Comparison of ENCODE assay signal across 7 mouse cellular contexts in the genomic region with DNA sequence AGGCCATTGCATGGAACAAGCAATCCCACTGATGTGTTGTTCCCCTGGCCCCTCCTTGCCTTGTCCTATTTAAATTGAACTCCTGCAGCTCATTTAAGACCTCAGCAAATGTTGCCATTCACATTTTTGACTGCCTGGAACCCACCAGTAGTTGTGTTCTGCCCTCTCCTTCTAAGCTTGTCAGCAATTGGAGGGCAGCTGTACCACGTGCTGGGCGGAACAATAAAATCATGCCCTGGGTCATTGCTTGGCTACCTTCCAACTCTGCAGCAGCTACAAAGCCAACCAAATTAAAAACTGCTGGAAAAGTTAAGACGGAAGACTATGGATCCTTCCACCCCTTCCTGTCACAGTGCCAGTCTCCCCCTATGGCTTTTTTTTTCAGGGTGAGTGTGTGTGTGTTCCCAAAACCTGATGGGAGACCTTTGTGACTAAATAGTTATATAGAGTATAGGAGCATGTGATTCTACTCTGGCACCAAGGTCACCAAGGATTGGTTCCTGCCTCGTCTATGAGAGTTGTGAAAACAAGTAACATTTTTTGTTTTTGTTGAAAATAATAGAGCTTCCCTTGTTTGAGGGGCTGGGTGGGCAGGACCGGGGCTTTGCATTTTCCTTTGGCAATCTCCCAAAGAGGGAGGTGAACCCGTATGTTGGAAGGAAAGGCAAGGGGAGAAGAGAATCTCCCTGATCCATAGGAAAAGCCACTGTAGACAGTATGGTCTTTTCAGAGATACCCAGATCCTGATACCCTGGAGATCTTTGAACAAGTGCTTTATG.
A peak's percentile ranks its signal among the peaks of the same experiment; 100 is the strongest.
DNase-seq lines count a peak whose midpoint lies in the region; ATAC-seq and TF ChIP-seq lines count a peak whose summit lies in the region.

No protein-coding gene starts in this region.

- H3K9ac ChIP-seq in lung, embryonic 14.5 days = no peak overlapping the region
- H3K9ac ChIP-seq in heart, embryonic 13.5 days = no peak overlapping the region
- no peak overlapping the region for H3K9ac ChIP-seq in kidney, embryonic 16.5 days (replicated peaks; ENCODE audit: low read length)

- peak; percentile 69 for ATAC-seq in lung, embryonic 14.5 days (ENCODE audit: insufficient read depth)
- no peak for ATAC-seq in heart, embryonic 13.5 days (ENCODE audit: extremely low read depth, insufficient number of reproducible peaks, low FRiP score, low TSS enrichment)
- peak; percentile 21; the same call in 1 of the 2 replicates for ATAC-seq in kidney, embryonic 16.5 days (ENCODE audit: low FRiP score, low TSS enrichment)
- ATAC-seq in megakaryocyte progenitor cell, adult 5-6 weeks (replicated peaks; ENCODE audit: poor library complexity) = no peak

- H3K27ac ChIP-seq in lung, embryonic 14.5 days (ENCODE audit: low read depth) = peak overlapping the region; percentile 42; the same call in 1 of the 2 replicates
- peak overlapping the region; percentile 41 for H3K27ac ChIP-seq in heart, embryonic 13.5 days (replicated peaks)
- H3K27ac ChIP-seq in kidney, embryonic 16.5 days (ENCODE audit: low read length) = peak overlapping the region; percentile 35

- H3K4me1 ChIP-seq in lung, embryonic 14.5 days (ENCODE audit: insufficient read depth) = 0 out of 2 replicates have a peak, but pooled peaks cover 8% of the 10 kb centered on the region
- peaks cover 52% of the 10 kb centered on the region for H3K4me1 ChIP-seq in heart, embryonic 13.5 days
- peaks cover 29% of the 10 kb centered on the region for H3K4me1 ChIP-seq in kidney, embryonic 16.5 days (ENCODE audit: insufficient read depth, low read length)

- 26% methylated on average over 6 of the region's 6 CpGs for WGBS in lung, embryonic 14.5 days
- WGBS in heart, embryonic 13.5 days = 40% methylated on average over 6 of the region's 6 CpGs
- WGBS in kidney, embryonic 16.5 days = 31% methylated on average over 6 of the region's 6 CpGs

- no peaks in the 10 kb centered on the region for H3K27me3 ChIP-seq in lung, embryonic 14.5 days (ENCODE audit: insufficient read depth, low read length)
- H3K27me3 ChIP-seq in heart, embryonic 13.5 days (replicated peaks) = no peaks in the 10 kb centered on the region
- H3K27me3 ChIP-seq in kidney, embryonic 16.5 days (ENCODE audit: insufficient read depth, low read length) = no peaks in the 10 kb centered on the region

- no peak overlapping the region for H3K4me3 ChIP-seq in lung, embryonic 14.5 days (ENCODE audit: low read depth, low read length)
- no peak overlapping the region for H3K4me3 ChIP-seq in heart, embryonic 13.5 days
- H3K4me3 ChIP-seq in kidney, embryonic 16.5 days (ENCODE audit: low read length) = no peak overlapping the region

- no peak overlapping the region for H3K4me2 ChIP-seq in lung, embryonic 14.5 days
- H3K4me2 ChIP-seq in heart, embryonic 13.5 days = no peak overlapping the region
- no peak overlapping the region for H3K4me2 ChIP-seq in kidney, embryonic 16.5 days (replicated peaks; ENCODE audit: low read depth, low read length)

- TF ChIP-seq CTCF in lung, embryonic 14.5 days (IDR thresholded peaks at IDR 0.05; ENCODE audit: low read depth) = no peak

- intact Hi-C loops in left cerebral cortex, postnatal 25 days (cut with DNase I) = no loop called here

- peak; percentile 85 for DNase-seq in lung, embryonic 14.5 days
- no peak for DNase-seq in lung, postnatal 25 days (ENCODE audit: low spot score)
- peak; percentile 18 for DNase-seq in skeletal muscle tissue, adult 2 months (ENCODE audit: low read depth, low spot score)
- no peak for DNase-seq in left cerebral cortex, postnatal 25 days (ENCODE audit: low spot score in 2 of 2)

- H3K9me3 ChIP-seq in lung, embryonic 14.5 days (ENCODE audit: low read depth, low read length) = no peaks in the 10 kb centered on the region
- no peaks in the 10 kb centered on the region for H3K9me3 ChIP-seq in heart, embryonic 13.5 days
- H3K9me3 ChIP-seq in kidney, embryonic 16.5 days (ENCODE audit: low read length) = no peaks in the 10 kb centered on the region

- H3K36me3 ChIP-seq in lung, embryonic 14.5 days (ENCODE audit: insufficient read depth) = no peaks in the 10 kb centered on the region
- H3K36me3 ChIP-seq in heart, embryonic 13.5 days = 0 out of 2 replicates have a peak, but pooled peaks cover 3% of the 10 kb centered on the region
- no peaks in the 10 kb centered on the region for H3K36me3 ChIP-seq in kidney, embryonic 16.5 days (ENCODE audit: insufficient read depth, low read length)

Comparison
In these comparisons a context has a peak if more than half of its experiments do, and no peak if none do; other contexts are left out.
1. DNase-seq: peak in lung, embryonic 14.5 days (single experiment) and skeletal muscle tissue, adult 2 months (single experiment); none in lung, postnatal 25 days (single experiment) and left cerebral cortex, postnatal 25 days (0 of 2).
2. ATAC-seq: peak in lung, embryonic 14.5 days (single experiment) and kidney, embryonic 16.5 days (single experiment); none in heart, embryonic 13.5 days (single experiment) and megakaryocyte progenitor cell, adult 5-6 weeks (single experiment).
3. Peak in every context shown above with its lines, with median percentiles within 50 percentile points of each other: H3K27ac ChIP-seq.